Mouse (Mus musculus): ENCODE measurements at regions not wholly inside any gene's neighbourhood (a gene's known extent, or its start where the extent isn't known, plus 50 kb on each side); places are given as distances from the start of the nearest gene placed in this dataset.
A peak's percentile ranks its signal among the peaks of the same experiment; 100 is the strongest.

- no peak for DNase-seq (ENCODE audit: low spot score in 2 of 2)
Observed at GRCm38 (mm10) chr1:177616335-177617239, 113.0 kb upstream of the 1700016C15Rik start.

DNA sequence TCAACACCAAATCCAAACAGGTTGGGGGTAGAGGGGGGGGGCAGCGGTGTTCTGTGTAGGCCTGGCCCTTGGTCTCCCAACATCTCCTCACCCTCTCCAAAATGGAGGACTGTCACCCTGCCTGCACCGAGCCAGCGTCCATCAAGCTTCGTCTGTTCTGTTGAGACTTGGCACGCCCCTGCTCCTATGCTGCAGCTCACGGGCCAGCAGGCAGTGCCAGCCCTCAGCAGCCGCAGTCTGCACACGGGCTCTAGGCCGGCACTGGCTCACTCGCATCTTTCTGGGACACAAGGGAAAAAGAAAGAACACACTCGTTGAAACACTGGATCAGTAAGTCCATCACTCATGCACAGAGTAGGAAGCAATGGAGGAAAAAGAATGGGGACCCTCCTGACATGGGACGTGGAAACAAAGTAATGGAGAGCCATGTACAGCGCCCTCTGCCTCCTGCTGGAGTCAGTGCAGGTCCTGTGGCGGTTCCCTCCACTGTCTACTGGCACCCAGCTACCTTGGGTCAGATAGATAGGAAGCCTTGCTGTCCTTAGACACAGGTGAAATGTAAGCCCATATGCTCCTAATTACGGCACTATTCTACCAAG lies 109.0 kb upstream of the 1700016C15Rik start:
- DNase-seq (ENCODE audit: low spot score in 2 of 2): no peak

DNA sequence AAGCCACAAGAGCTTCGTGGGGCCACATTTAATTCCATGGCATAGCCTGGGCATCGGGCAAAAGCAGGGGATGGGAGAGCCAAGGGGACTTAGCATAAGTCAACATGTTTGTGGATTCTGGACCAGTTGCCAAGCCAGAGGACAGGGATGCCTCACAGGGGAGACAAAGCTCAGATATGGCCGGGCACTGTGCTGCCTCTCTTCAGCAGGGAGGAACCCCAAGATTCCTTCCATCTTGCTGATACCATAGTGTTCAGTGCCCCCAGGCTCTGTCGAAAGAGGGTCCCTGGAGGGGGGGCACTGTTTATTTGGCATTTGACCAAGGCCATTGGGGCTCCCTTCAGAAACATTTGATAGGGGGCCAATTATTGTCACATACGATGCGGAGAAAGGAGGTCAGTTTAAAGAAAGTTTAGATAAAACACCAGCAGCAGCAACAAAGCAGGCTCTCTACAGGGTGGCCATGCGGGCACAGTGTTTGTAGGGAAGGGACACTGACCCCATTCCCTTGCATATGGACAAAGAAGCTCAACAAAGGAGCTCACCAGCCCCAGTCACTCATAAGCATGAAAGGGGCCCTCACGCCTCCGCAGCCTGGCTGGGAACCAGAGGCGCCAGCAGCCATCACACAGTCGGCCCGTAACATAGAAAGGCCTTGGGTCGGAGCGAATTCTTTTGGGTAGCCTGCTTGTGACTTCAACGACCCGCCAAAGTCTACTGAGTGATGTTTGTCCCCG lies 107.6 kb upstream of the 1700016C15Rik start:
- no peak for DNase-seq (ENCODE audit: low spot score in 2 of 2)

DNA sequence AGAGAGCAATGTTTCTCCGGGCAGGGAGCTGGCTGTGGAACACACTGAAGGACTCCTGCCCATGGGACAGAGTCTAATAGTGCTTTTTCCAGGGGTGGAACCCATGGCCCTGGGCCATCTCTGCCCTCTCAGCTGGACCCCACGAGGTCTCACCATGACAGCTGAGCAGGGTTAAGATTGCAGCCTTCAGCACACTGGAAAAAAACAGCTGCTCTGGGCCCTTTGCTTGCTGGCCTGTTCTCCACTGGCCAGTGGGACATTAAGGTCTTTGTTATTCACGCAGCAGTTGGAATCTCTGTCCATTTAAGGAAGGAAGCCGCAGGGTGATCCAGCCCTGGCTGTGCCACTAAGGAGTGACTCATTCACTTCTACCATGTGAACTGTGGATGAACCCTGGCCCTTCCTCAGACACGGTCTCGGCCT lies 106.3 kb upstream of the 1700016C15Rik start:
- peak in 1 of 2 experiments; percentile 60 for DNase-seq (ENCODE audit: low spot score in 2 of 2)

DNA sequence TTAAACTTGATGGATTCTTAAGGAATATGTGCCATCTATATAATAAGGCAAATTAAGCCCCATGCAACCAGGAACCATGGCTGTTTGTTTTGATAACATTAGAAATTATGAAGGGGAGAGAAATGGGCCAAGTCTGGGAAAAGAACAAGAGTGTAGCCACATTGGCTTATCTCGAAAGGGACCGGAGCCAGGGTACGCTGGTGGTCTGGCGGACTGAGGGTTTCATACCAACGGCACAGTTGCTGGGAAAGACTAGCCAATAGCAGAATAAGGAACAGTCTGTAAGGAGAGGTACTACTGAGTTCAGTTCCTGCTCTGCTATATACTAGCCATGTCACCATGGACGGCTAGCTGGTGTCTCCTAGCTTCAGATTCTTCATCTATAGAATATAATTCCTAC lies 105.9 kb upstream of the 1700016C15Rik start:
- peak in 1 of 2 experiments; percentile 41 for DNase-seq (ENCODE audit: low spot score in 2 of 2)

GRCm38 (mm10) chr1:177627814-177628213 lies 101.8 kb upstream of the 1700016C15Rik start:
- DNase-seq (ENCODE audit: low spot score in 2 of 2): no peak

- no peak for DNase-seq (ENCODE audit: low spot score in 2 of 2)
Observed at GRCm38 (mm10) chr1:177633966-177634602, 95.5 kb upstream of the 1700016C15Rik start.

GRCm38 (mm10) chr1:177637061-177637460 lies 92.6 kb upstream of the 1700016C15Rik start:
- DNase-seq (ENCODE audit: low spot score in 2 of 2): no peak

- DNase-seq (ENCODE audit: low spot score in 2 of 2): no peak
Observed at GRCm38 (mm10) chr1:177638381-177638780, 91.2 kb upstream of the 1700016C15Rik start.

DNA sequence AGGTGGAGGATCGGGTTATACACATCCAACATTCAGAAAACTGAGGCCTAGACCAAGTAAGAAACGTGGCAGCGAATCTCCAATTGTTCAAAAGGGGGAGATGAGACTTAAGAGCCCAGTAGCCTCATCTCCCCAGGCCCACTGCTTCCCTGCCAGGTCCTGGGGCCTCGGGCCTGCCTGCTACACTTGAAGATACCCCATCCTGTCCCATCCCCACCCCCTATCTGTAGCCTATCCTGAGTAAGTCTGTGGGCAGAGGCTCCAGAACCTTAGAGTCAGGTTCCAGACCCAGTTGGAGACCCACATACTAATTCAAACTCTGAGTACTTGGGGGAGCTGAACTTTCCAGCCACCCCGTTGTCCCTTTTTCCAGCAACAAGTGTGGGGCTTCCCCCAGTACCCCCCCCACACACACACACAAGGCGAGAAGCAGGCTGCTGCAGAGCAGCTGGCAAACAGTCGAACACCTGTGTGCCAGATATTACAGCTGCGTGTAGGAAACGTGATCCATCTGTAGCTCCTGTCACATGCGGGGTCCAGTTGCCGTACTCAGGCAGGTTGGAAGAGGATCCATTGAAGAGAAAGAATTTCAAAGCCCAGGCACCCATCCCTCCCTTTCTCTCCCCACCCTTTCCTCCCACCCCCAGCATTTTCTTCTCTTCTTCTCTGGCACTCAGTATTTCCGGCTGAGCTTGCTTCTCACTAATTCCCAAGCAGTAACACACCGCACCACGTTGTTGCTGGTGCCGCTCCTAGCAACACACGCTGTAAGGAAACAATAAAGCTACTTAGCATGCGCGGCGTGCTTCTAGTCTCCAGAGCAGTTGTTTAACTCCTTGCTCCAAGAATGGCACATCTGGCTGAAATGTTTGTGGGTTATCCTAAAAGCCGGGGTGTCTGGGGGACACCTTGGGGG lies 89.4 kb upstream of the 1700016C15Rik start:
- no peak for DNase-seq (ENCODE audit: low spot score in 2 of 2)

DNA sequence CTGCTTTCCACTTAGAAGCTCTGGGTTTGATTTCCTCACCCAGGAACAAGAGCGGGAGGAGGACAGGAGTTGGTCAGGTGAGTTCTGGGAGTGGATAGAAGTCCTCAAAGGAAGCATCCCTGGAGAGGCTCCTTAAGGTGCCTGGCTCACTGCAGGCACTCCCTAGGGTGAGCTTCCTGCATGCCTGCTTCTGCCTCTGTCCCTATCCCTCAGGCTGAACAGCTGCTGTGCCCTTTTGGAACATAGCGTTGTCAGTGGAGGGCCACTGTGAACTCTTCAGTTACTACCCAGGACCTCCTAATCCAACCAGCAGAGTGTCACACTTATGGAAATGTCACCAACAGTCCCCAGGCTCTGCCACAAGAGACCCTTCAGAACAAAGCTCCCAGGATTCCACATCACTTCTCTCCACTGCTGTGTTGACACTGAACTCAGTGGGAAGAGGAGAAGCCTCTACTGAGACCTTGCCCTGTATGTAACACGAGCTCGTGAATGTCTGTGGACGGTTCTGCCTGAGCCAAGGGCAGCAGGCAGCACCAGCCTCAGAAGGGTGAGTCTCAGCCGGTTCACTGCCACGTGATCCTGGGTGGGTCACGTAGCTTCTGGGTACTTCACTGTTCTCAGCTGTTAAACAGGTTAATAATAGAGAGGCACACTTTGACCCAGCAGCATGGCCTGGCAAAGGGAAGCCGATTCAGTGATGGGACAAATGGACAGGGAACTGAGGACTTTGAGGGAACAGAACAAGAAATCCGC lies 86.7 kb upstream of the 1700016C15Rik start:
- DNase-seq (ENCODE audit: low spot score in 2 of 2): no peak

DNA sequence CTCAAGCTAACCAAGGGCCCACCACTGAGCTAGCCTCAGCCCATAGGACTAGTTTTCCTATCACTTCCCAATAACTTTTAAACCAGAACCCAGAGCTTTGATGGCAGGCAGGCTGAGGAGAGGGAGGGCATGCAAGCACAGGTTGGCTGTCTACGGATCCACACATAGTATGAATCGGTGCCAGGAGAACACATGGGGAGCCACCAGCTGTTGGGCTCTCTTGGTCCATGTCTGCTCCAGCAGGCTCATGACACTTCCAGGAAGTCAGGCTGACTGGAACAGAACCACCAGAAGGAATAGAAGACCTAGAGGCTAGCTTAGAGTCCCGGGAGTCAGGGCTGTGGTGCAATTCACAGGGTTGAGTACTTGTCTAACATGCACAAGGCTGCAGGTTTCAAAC lies 86.0 kb upstream of the 1700016C15Rik start:
- no peak for DNase-seq (ENCODE audit: low spot score in 2 of 2)

- DNase-seq (ENCODE audit: low spot score in 2 of 2): no peak
Observed at GRCm38 (mm10) chr1:177644214-177644613, 85.4 kb upstream of the 1700016C15Rik start.

- DNase-seq (ENCODE audit: low spot score in 2 of 2): no peak
Observed at GRCm38 (mm10) chr1:177645327-177645726, 84.3 kb upstream of the 1700016C15Rik start.

GRCm38 (mm10) chr1:177645897-177646535 lies 83.6 kb upstream of the 1700016C15Rik start:
- DNase-seq (ENCODE audit: low spot score in 2 of 2): peak in 1 of 2 experiments; percentile 35

GRCm38 (mm10) chr1:177647876-177648275 lies 81.7 kb upstream of the 1700016C15Rik start:
- DNase-seq (ENCODE audit: low spot score in 2 of 2): no peak

DNA sequence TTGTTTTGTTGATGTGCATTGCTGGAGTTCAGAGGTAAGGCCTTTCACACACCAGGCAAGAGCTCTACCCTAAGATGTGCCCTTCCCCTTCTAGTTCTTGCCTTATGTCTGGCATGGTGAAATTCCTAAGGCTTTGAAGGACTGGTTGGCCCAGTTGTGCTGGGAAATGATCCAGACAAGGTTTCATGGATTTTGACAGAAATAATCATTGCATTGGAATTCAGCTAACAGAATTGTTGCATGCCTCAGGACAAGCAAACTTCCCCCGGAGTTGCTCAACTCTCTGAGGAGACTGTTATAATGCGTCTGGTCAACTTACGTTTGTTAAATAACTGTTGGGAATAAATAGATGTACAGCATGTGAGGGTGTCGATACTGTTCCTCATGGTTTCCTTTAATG lies 80.6 kb upstream of the 1700016C15Rik start:
- no peak for DNase-seq (ENCODE audit: low spot score in 2 of 2)

DNA sequence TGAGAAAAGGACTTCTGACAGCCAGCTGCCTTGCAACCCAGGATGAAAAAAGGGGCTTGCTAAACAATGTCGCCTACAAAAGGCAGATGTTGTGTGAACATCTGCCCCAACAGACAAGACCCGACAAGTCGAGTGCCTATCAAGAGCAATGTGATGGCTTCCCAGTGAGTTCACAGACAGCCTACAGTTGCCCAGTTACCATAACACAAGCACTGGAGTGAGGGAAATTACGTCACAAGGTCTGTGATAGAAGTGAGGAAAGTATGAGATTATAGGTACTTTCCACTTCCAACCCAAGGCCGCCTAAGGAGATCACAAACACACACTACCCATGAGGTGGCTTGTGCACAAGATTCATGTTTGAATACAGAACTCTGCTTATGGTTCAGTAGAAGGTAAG lies 78.4 kb upstream of the 1700016C15Rik start:
- no peak for DNase-seq (ENCODE audit: low spot score in 2 of 2)

- DNase-seq (ENCODE audit: low spot score in 2 of 2): no peak
Observed at GRCm38 (mm10) chr1:177663163-177663562, 66.5 kb upstream of the 1700016C15Rik start.

All from gastrocnemius, postnatal 4 days (tissue).